In genomic region chr9:62837611-62838010, GRCm38 (mm10) we compare ENCODE assay signal across 9 mouse cellular contexts. TPM values are rescaled to one million over a fixed set of nuclear protein-coding genes. Genes with fewer than 3 reads are reported as not detected.
DNase-seq lines count a peak whose midpoint lies in the region; ATAC-seq and TF ChIP-seq lines count a peak whose summit lies in the region.
"Had no signal": no experiment of that assay in that cellular context is flagged by ENCODE, and none has a peak within 500 bp of the region (broad histone marks: within the 10 kb centered on the region; RNA-seq: fewer than 3 reads in every experiment).

No protein-coding gene starts in this region.

- H3K4me2 ChIP-seq in hindbrain, embryonic 15.5 days: peak overlapping the region; percentile 89; the same call in 1 of the 2 replicates
- no peak overlapping the region for H3K4me2 ChIP-seq in hindbrain, embryonic 13.5 days
- H3K4me2 ChIP-seq in liver, embryonic 15.5 days: peak overlapping the region; percentile 92; the same call in 1 of the 2 replicates

- peaks cover 16% of the 10 kb centered on the region for H3K4me1 ChIP-seq in hindbrain, embryonic 15.5 days (replicated peaks)
- peaks cover 18% of the 10 kb centered on the region for H3K4me1 ChIP-seq in hindbrain, embryonic 13.5 days (replicated peaks)
- H3K4me1 ChIP-seq in MEL (ENCODE audit: control insufficient read depth in 1 of 2, insufficient read depth in 2 of 2, low read length in 2 of 2): peaks cover 3 to 22% of the 10 kb centered on the region in 2 experiments
- H3K4me1 ChIP-seq in liver, embryonic 15.5 days (replicated peaks): peaks cover 45% of the 10 kb centered on the region

- peaks cover 9% of the 10 kb centered on the region for H3K79me2 ChIP-seq in MEL (ENCODE audit: control insufficient read depth, insufficient read depth, low read length, poor library complexity)

- no peaks in the 10 kb centered on the region for H3K9me3 ChIP-seq in hindbrain, embryonic 15.5 days
- H3K9me3 ChIP-seq in hindbrain, embryonic 13.5 days: no peaks in the 10 kb centered on the region
- H3K9me3 ChIP-seq in MEL (replicated peaks; ENCODE audit: insufficient read depth, low read length): no peaks in the 10 kb centered on the region
- H3K9me3 ChIP-seq in liver, embryonic 15.5 days (replicated peaks): no peaks in the 10 kb centered on the region

- TF ChIP-seq CTCF in MEL (IDR thresholded peaks at IDR 0.05 in 2 of 3, conservative IDR thresholded peaks at IDR 0.05 in 1 of 3; ENCODE audit: control insufficient read depth in 1 of 3, insufficient read depth in 1 of 3, low read depth in 2 of 3, low read length in 3 of 3, poor library complexity in 1 of 3, severe bottlenecking in 1 of 3): no peak

- no peak overlapping the region for H3K4me3 ChIP-seq in hindbrain, embryonic 15.5 days
- H3K4me3 ChIP-seq in hindbrain, embryonic 13.5 days: no peak overlapping the region
- peak overlapping the region; percentile 52 to 63 for H3K4me3 ChIP-seq in MEL (ENCODE audit: control insufficient read depth in 1 of 2, insufficient read depth in 1 of 2, low read depth in 2 of 2, low read length in 2 of 2)
- no peak overlapping the region for H3K4me3 ChIP-seq in liver, embryonic 15.5 days (replicated peaks)

- ATAC-seq in hindbrain, embryonic 15.5 days (ENCODE audit: low FRiP score, low read depth): no peak
- ATAC-seq in hindbrain, embryonic 13.5 days (ENCODE audit: low FRiP score): no peak
- no peak for ATAC-seq in liver, embryonic 15.5 days (ENCODE audit: insufficient read depth)
- ATAC-seq in megakaryocyte progenitor cell, adult 5-6 weeks (replicated peaks; ENCODE audit: poor library complexity): no peak

- TF ChIP-seq RAD21 in MEL (IDR thresholded peaks at IDR 0.05; ENCODE audit: low read depth, low read length): no peak

- H3K27me3 ChIP-seq in hindbrain, embryonic 15.5 days: no peaks in the 10 kb centered on the region
- H3K27me3 ChIP-seq in hindbrain, embryonic 13.5 days: no peaks in the 10 kb centered on the region
- H3K27me3 ChIP-seq in MEL (ENCODE audit: control insufficient read depth in 1 of 2, insufficient read depth in 2 of 2, low read length in 2 of 2): no peaks in the 10 kb centered on the region
- H3K27me3 ChIP-seq in liver, embryonic 15.5 days: no peaks in the 10 kb centered on the region

- whole genome bisulfite sequencing in hindbrain, embryonic 15.5 days: 58% methylated on average over 3 of the region's 3 CpGs
- 54% methylated on average over 3 of the region's 3 CpGs for WGBS in hindbrain, embryonic 13.5 days
- 59% methylated on average over 3 of the region's 3 CpGs for WGBS in liver, embryonic 15.5 days (ENCODE audit: insufficient replicate concordance)

- TF ChIP-seq EP300 in MEL (IDR thresholded peaks at IDR 0.05; ENCODE audit: low read depth in 1 of 2, low read length in 2 of 2): no peak

- DNase-seq in cerebellum, adult 11-12 months: peak; percentile 44
- no peak for DNase-seq in cerebellum, postnatal 10 days
- no peak for DNase-seq in MEL (ENCODE audit: low read depth, low spot score)
- DNase-seq in adrenal gland, adult 2 months: no peak
- DNase-seq: lung, postnatal 10 days had no signal

- no peaks in the 10 kb centered on the region for H3K36me3 ChIP-seq in hindbrain, embryonic 15.5 days
- no peaks in the 10 kb centered on the region for H3K36me3 ChIP-seq in hindbrain, embryonic 13.5 days
- H3K36me3 ChIP-seq in MEL (ENCODE audit: control insufficient read depth in 1 of 2, insufficient read depth in 2 of 2, low read length in 2 of 2): peaks cover 0 to 8% of the 10 kb centered on the region in 2 experiments; a peak in 2 of 4 replicates
- no peaks in the 10 kb centered on the region; the same call in 1 of the 2 replicates for H3K36me3 ChIP-seq in liver, embryonic 15.5 days (replicated peaks)

- H3K9ac ChIP-seq in hindbrain, embryonic 15.5 days: no peak overlapping the region
- H3K9ac ChIP-seq in hindbrain, embryonic 13.5 days: no peak overlapping the region
- H3K9ac ChIP-seq in MEL (ENCODE audit: control insufficient read depth, low read depth, low read length, poor library complexity, severe bottlenecking): peak overlapping the region; percentile 71
- no peak overlapping the region; the same call in 1 of the 2 replicates for H3K9ac ChIP-seq in liver, embryonic 15.5 days

- H3K27ac ChIP-seq in hindbrain, embryonic 15.5 days (replicated peaks): no peak overlapping the region
- H3K27ac ChIP-seq in hindbrain, embryonic 13.5 days: no peak overlapping the region
- H3K27ac ChIP-seq in MEL (ENCODE audit: control insufficient read depth, low read depth, low read length): no peak overlapping the region
- peak overlapping the region; percentile 93 for H3K27ac ChIP-seq in liver, embryonic 15.5 days (replicated peaks)

- no peak for TF ChIP-seq POLR2A in MEL (IDR thresholded peaks at IDR 0.05; ENCODE audit: control insufficient read depth in 1 of 2, insufficient read depth in 1 of 2, low read depth in 1 of 2, low read length in 2 of 2, poor library complexity in 1 of 2)

TF ChIP-seq in MEL, 35 proteins besides CTCF, POLR2A, EP300 and RAD21:
- no peak for TF ChIP-seq TCF12 (IDR thresholded peaks at IDR 0.05; ENCODE audit: low read depth, low read length)
- no peak for TF ChIP-seq ZNF384 (IDR thresholded peaks at IDR 0.05; ENCODE audit: low read depth, low read length)
- no peak for TF ChIP-seq MYC (IDR thresholded peaks at IDR 0.05; ENCODE audit: low read depth, low read length)
- TF ChIP-seq USF2 (IDR thresholded peaks at IDR 0.05; ENCODE audit: borderline replicate concordance in 1 of 2, insufficient read depth in 1 of 2, low read depth in 1 of 2, low read length in 2 of 2): no peak
- no peak for TF ChIP-seq SIN3A (IDR thresholded peaks at IDR 0.05; ENCODE audit: low read length)

RNA-seq across cellular contexts. Expression of gene Cln6, which starts 1.0 kb away (rescaled TPM):
- 6.2 and 7.0 TPM in 2 replicates for polyA plus RNA-seq in hindbrain, embryonic 15.5 days (2015; fragmentation: Nextera tagmentation; extraction: Ambion mirVana)
- polyA plus RNA-seq in hindbrain, embryonic 13.5 days (2015; fragmentation: Nextera tagmentation; extraction: Ambion mirVana): 6.0 and 6.1 TPM in 2 replicates
- total RNA-seq in MEL (2012; rRNA removed): 26.5 and 29.4 TPM in 2 replicates
- polyA plus RNA-seq in MEL (2012; ENCODE audit: insufficient read depth in 1 of 2, insufficient read length in 2 of 2, low read depth in 1 of 2, low replicate concordance in 2 of 2, missing spikeins in 1 of 2): 10 to 100 TPM in 1 of 2 experiments, not detected in 1; 52.1 TPM
- polyA plus RNA-seq in liver, embryonic 15.5 days (2015; fragmentation: Nextera tagmentation; extraction: Ambion mirVana): 14.3 and 15.4 TPM in 2 replicates
- total RNA-seq in megakaryocyte progenitor cell, adult 5-6 weeks (2015): 53.0 and 53.5 TPM in 2 replicates
- total RNA-seq in megakaryocyte progenitor cell, adult 5-6 weeks (2017): 22.3 and 25.5 TPM in 2 replicates
- 10 to 100 TPM; 20.0 to 20.2 TPM for total RNA-seq in adrenal gland, adult 2 months (2021)
- polyA plus RNA-seq in adrenal gland, adult 2 months (2012; rRNA removed): 65.3 and 68.9 TPM in 2 replicates

RNA-seq across cellular contexts. Expression of gene Calml4, which starts 20.3 kb away (rescaled TPM):
- polyA plus RNA-seq in hindbrain, embryonic 15.5 days (2015; fragmentation: Nextera tagmentation; extraction: Ambion mirVana): 15.4 and 19.5 TPM in 2 replicates
- polyA plus RNA-seq in hindbrain, embryonic 13.5 days (2015; fragmentation: Nextera tagmentation; extraction: Ambion mirVana): 10.4 and 21.2 TPM in 2 replicates
- 0.62 and 1.0 TPM in 2 replicates for total RNA-seq in MEL (2012; rRNA removed)
- polyA plus RNA-seq in MEL (2012; ENCODE audit: insufficient read depth in 1 of 2, insufficient read length in 2 of 2, low read depth in 1 of 2, low replicate concordance in 2 of 2, missing spikeins in 1 of 2): 1 to 10 TPM in 1 of 2 experiments, not detected in 1; 4.6 TPM
- polyA plus RNA-seq in liver, embryonic 15.5 days (2015; fragmentation: Nextera tagmentation; extraction: Ambion mirVana): 2.1 TPM in 2 replicates
- total RNA-seq in megakaryocyte progenitor cell, adult 5-6 weeks (2015): 1.4 and 2.1 TPM in 2 replicates
- total RNA-seq in megakaryocyte progenitor cell, adult 5-6 weeks (2017): 1.6 and 2.8 TPM in 2 replicates
- total RNA-seq in adrenal gland, adult 2 months (2021): 10 to 100 TPM in 1 of 2 experiments, 1 to 10 TPM in 1; 7.8 to 12.0 TPM
- 0.77 and 0.97 TPM in 2 replicates for polyA plus RNA-seq in adrenal gland, adult 2 months (2012; rRNA removed)

RNA-seq across cellular contexts. Expression of gene Fem1b, which starts 25.9 kb away (rescaled TPM):
- polyA plus RNA-seq in hindbrain, embryonic 15.5 days (2015; fragmentation: Nextera tagmentation; extraction: Ambion mirVana): 53.0 and 53.5 TPM in 2 replicates
- 48.2 and 49.5 TPM in 2 replicates for polyA plus RNA-seq in hindbrain, embryonic 13.5 days (2015; fragmentation: Nextera tagmentation; extraction: Ambion mirVana)
- total RNA-seq in MEL (2012; rRNA removed): 50.5 and 55.1 TPM in 2 replicates
- 10 to 100 TPM; 38.2 to 99.4 TPM for polyA plus RNA-seq in MEL (2012; ENCODE audit: insufficient read depth in 1 of 2, insufficient read length in 2 of 2, low read depth in 1 of 2, low replicate concordance in 2 of 2, missing spikeins in 1 of 2)
- 8.4 and 9.9 TPM in 2 replicates for polyA plus RNA-seq in liver, embryonic 15.5 days (2015; fragmentation: Nextera tagmentation; extraction: Ambion mirVana)
- 28.2 and 31.4 TPM in 2 replicates for total RNA-seq in megakaryocyte progenitor cell, adult 5-6 weeks (2015)
- total RNA-seq in megakaryocyte progenitor cell, adult 5-6 weeks (2017): 46.9 and 54.6 TPM in 2 replicates
- total RNA-seq in adrenal gland, adult 2 months (2021): 10 to 100 TPM; 31.6 to 33.8 TPM
- 8.1 and 8.3 TPM in 2 replicates for polyA plus RNA-seq in adrenal gland, adult 2 months (2012; rRNA removed)

Comparison
In these comparisons a context has a peak if more than half of its experiments do, and no peak if none do; other contexts are left out.
1. H3K4me3 ChIP-seq: peak in MEL (2 of 2); none in hindbrain, embryonic 15.5 days (single experiment), hindbrain, embryonic 13.5 days (single experiment) and liver, embryonic 15.5 days (single experiment).